Comparison of ENCODE assay signal across 8 mouse cellular contexts in the genomic region with DNA sequence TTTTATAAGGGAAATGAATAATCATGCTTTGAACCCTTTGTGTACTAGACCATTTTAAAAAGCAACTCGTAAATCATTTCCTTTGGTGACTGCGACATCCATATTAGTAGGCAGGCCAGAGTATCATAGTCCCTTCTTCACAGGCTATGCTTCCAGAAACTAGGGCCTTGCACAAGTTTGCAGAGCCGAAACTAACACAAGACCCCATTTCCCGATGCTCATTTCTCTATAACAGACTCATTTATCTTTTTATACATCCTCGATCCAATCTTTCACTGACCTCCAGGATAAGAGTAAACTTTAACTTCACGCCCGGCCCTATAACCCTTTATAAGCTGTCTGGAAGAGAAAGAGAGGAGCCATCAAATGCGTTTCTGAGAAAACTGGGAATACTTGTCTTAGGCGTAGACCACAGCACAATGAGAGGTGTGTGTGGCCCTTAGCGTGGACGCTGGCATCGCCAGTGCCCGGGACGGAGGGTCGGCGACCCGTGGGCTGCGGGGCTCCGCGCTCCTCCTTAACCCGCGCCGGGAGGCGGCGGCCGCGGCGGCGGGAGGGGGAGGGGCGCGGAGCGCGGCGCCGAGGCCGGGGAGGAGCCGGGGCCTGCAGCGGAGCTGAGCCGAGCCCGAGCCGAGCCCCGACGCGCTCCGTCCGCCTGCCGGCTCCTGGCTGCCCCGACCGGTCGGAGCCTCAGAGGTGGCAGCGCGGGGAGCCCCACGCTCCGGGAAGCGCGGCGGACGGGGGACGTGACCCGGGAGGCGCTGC. TPM values are rescaled to one million over a fixed set of nuclear protein-coding genes. Genes with fewer than 3 reads are reported as not detected.
A peak's percentile ranks its signal among the peaks of the same experiment; 100 is the strongest.
DNase-seq lines count a peak whose midpoint lies in the region; ATAC-seq lines count a peak whose summit lies in the region.

A gene (plus strand): TSS at position 609 of the 765 bp plus-strand sequence.

- intact Hi-C loops in left cerebral cortex, postnatal 25 days (cut with DNase I): loop anchor here (1.0 kb wide), 1 partner anchor 8 kb away; no protein-coding TSS in a partner anchor

- peak; percentile 85 to 94 for DNase-seq in adrenal gland, adult (ENCODE audit: inconsistent age in 2 of 2, low spot score in 1 of 2)
- peak; percentile 42 for DNase-seq in embryo, embryonic 10 days (ENCODE audit: low spot score)
- peak; percentile 81 for DNase-seq in gastrocnemius, postnatal 25 days
- peak; percentile 78 for DNase-seq in induced T-regulatory cell, adult 2 months (ENCODE audit: low read depth)
- peak; percentile 49 to 65 for DNase-seq in left cerebral cortex, postnatal 25 days (ENCODE audit: low spot score in 2 of 2)
- peak; percentile 73 for DNase-seq in right cerebral cortex, postnatal 25 days
- DNase-seq in c-Kit-positive CD71-positive TER-119-positive erythroid progenitor cells, embryonic 14.5 days (ENCODE audit: low spot score): no peak

- ATAC-seq in megakaryocyte progenitor cell, adult 5-6 weeks (replicated peaks; ENCODE audit: poor library complexity): peak; percentile 77

RNA-seq across cellular contexts. Expression of the gene that starts here (rescaled TPM):
- 10 to 100 TPM; 18.4 to 20.9 TPM for total RNA-seq in gastrocnemius, postnatal 25 days (2021)
- total RNA-seq in left cerebral cortex, postnatal 25 days (2021): 10 to 100 TPM; 27.1 to 28.6 TPM
- total RNA-seq in megakaryocyte progenitor cell, adult 5-6 weeks (2015): 9.9 and 10.3 TPM in 2 replicates
- 3.0 and 3.5 TPM in 2 replicates for total RNA-seq in megakaryocyte progenitor cell, adult 5-6 weeks (2017)
